Mouse (Mus musculus) liver, adult 2 months (tissue): Measurements from ENCODE around the gene Atrnl1.

Experiments
- CTCF ChIP-seq: fragments of 200-500 bp; IDR thresholded peaks from 2 replicates; pipeline ENCODE4 v1.5.1; 2011; ENCODE audit warnings: low read depth, low read length, control low read depth
- POLR2A ChIP-seq: fragments of 200-500 bp; IDR thresholded peaks from 2 replicates; pipeline ENCODE4 v1.6.1; 2011; ENCODE audit warnings: low read length, control low read depth; ENCODE audit not compliant: insufficient read depth; ENCODE audit errors: extremely low read depth

- TF ChIP-seq POLR2A (no peak), CTCF (no peak)
Observed at GRCm38 (mm10) chr19:58110491-58110890, 499.7 kb downstream of the Atrnl1 start.
